8 mouse cellular contexts compared by ENCODE assay signal in genomic region chr5:35737231-35737901, GRCm38 (mm10). TPM values are rescaled to one million over a fixed set of nuclear protein-coding genes. Genes with fewer than 3 reads are reported as not detected.
DNase-seq lines count a peak whose midpoint lies in the region; ATAC-seq and TF ChIP-seq lines count a peak whose summit lies in the region.

No protein-coding gene starts in this region.

- H3K9ac ChIP-seq in limb, embryonic 14.5 days (ENCODE audit: low read depth, low read length, severe bottlenecking) = no peak overlapping the region
- H3K9ac ChIP-seq in intestine, embryonic 16.5 days (ENCODE audit: low read depth, low read length) = peak overlapping the region; percentile 25; the same call in 1 of the 2 replicates

- 71% methylated on average over 20 of the region's 20 CpGs for WGBS in limb, embryonic 14.5 days
- 88% methylated on average over 20 of the region's 20 CpGs for WGBS in limb, embryonic 10.5 days
- WGBS in intestine, embryonic 16.5 days = 45% methylated on average over 20 of the region's 20 CpGs

- H3K4me1 ChIP-seq in limb, embryonic 14.5 days (ENCODE audit: control insufficient read depth, insufficient read depth, low read length) = no peaks in the 10 kb centered on the region
- peaks cover 13% of the 10 kb centered on the region for H3K4me1 ChIP-seq in limb, embryonic 10.5 days
- peaks cover 35% of the 10 kb centered on the region for H3K4me1 ChIP-seq in intestine, embryonic 16.5 days (ENCODE audit: control insufficient read depth, insufficient read depth, low read length)

- H3K27ac ChIP-seq in limb, embryonic 14.5 days (replicated peaks; ENCODE audit: low read depth, low read length) = no peak overlapping the region
- no peak overlapping the region for H3K27ac ChIP-seq in limb, embryonic 10.5 days
- peak overlapping the region; percentile 87 for H3K27ac ChIP-seq in intestine, embryonic 16.5 days (ENCODE audit: low read length)

- no peaks in the 10 kb centered on the region for H3K36me3 ChIP-seq in limb, embryonic 14.5 days (ENCODE audit: control insufficient read depth, insufficient read depth, low read length)
- H3K36me3 ChIP-seq in limb, embryonic 10.5 days = no peaks in the 10 kb centered on the region
- no peaks in the 10 kb centered on the region for H3K36me3 ChIP-seq in intestine, embryonic 16.5 days (ENCODE audit: control insufficient read depth, insufficient read depth, low read length)

- ATAC-seq in limb, embryonic 14.5 days (ENCODE audit: low FRiP score, low read depth) = 0 out of 2 replicates have a peak, but pooled peaks have one; percentile 19
- ATAC-seq in intestine, embryonic 16.5 days = peak; percentile 78
- ATAC-seq in frontal cortex, adult (ENCODE audit: low TSS enrichment) = no peak

- H3K9me3 ChIP-seq in limb, embryonic 14.5 days (ENCODE audit: control insufficient read depth, low read length) = no peaks in the 10 kb centered on the region
- H3K9me3 ChIP-seq in limb, embryonic 10.5 days (replicated peaks) = no peaks in the 10 kb centered on the region
- H3K9me3 ChIP-seq in intestine, embryonic 16.5 days (ENCODE audit: control insufficient read depth, low read length) = no peaks in the 10 kb centered on the region

- no peak overlapping the region for H3K4me3 ChIP-seq in limb, embryonic 14.5 days (replicated peaks; ENCODE audit: low read length)
- H3K4me3 ChIP-seq in limb, embryonic 10.5 days = no peak overlapping the region
- peak overlapping the region; percentile 40 for H3K4me3 ChIP-seq in intestine, embryonic 16.5 days (ENCODE audit: low read length)

- no peak for DNase-seq in limb, embryonic 14.5 days (ENCODE audit: low spot score)
- DNase-seq in limb, embryonic 10.5 days (ENCODE audit: low spot score) = no peak
- peak; percentile 96 for DNase-seq in heart, adult 11 months
- peak; percentile 73 for DNase-seq in lung, postnatal 14 days
- DNase-seq in embryo, embryonic 11 days = no peak
- DNase-seq in c-Kit-positive CD71-positive TER-119-positive erythroid progenitor cells, embryonic 14.5 days (ENCODE audit: low spot score) = no peak

- H3K4me2 ChIP-seq in limb, embryonic 14.5 days (replicated peaks; ENCODE audit: low read depth, low read length, severe bottlenecking) = no peak overlapping the region
- peak overlapping the region; percentile 42 for H3K4me2 ChIP-seq in intestine, embryonic 16.5 days (ENCODE audit: low read depth, low read length)

- no peak for TF ChIP-seq POLR2A in limb, embryonic 14.5 days (IDR thresholded peaks at IDR 0.05; ENCODE audit: borderline replicate concordance, extremely low read depth, insufficient read depth, insufficient read length)

- peaks cover 10% of the 10 kb centered on the region; the same call in 1 of the 2 replicates for H3K27me3 ChIP-seq in limb, embryonic 14.5 days (ENCODE audit: control insufficient read depth, insufficient read depth, low read length)
- peaks cover 38% of the 10 kb centered on the region for H3K27me3 ChIP-seq in limb, embryonic 10.5 days (ENCODE audit: low read depth, poor library complexity, severe bottlenecking)
- H3K27me3 ChIP-seq in intestine, embryonic 16.5 days (replicated peaks; ENCODE audit: control insufficient read depth, insufficient read depth, low read length) = no peaks in the 10 kb centered on the region

RNA-seq across cellular contexts. Expression of gene Sh3tc1, which starts 2.4 kb away (rescaled TPM):
- 2.9 and 3.5 TPM in 2 replicates for polyA plus RNA-seq in limb, embryonic 14.5 days (2012; rRNA removed)
- polyA plus RNA-seq in limb, embryonic 14.5 days (2014; fragmentation: Nextera tagmentation; extraction: Ambion mirVana) = 4.6 and 5.2 TPM in 2 replicates
- polyA plus RNA-seq in limb, embryonic 10.5 days (2016; fragmentation: Nextera tagmentation; extraction: Ambion mirVana) = 4.9 and 6.6 TPM in 2 replicates
- polyA plus RNA-seq in intestine, embryonic 16.5 days (2015; fragmentation: Nextera tagmentation; extraction: Ambion mirVana) = 18.4 and 20.5 TPM in 2 replicates

RNA-seq across cellular contexts. Expression of gene Ablim2, which starts 20.3 kb away (rescaled TPM):
- 3.8 and 4.7 TPM in 2 replicates for polyA plus RNA-seq in limb, embryonic 14.5 days (2012; rRNA removed)
- polyA plus RNA-seq in limb, embryonic 14.5 days (2014; fragmentation: Nextera tagmentation; extraction: Ambion mirVana) = 1.8 and 1.9 TPM in 2 replicates
- 0.74 and 0.92 TPM in 2 replicates for polyA plus RNA-seq in limb, embryonic 10.5 days (2016; fragmentation: Nextera tagmentation; extraction: Ambion mirVana)
- 5.4 and 5.7 TPM in 2 replicates for polyA plus RNA-seq in intestine, embryonic 16.5 days (2015; fragmentation: Nextera tagmentation; extraction: Ambion mirVana)

RNA-seq across cellular contexts. Expression of gene Htra3, which starts 57.8 kb away (rescaled TPM):
- 48.8 and 73.1 TPM in 2 replicates for polyA plus RNA-seq in limb, embryonic 14.5 days (2012; rRNA removed)
- polyA plus RNA-seq in limb, embryonic 14.5 days (2014; fragmentation: Nextera tagmentation; extraction: Ambion mirVana) = 49.2 and 59.2 TPM in 2 replicates
- polyA plus RNA-seq in limb, embryonic 10.5 days (2016; fragmentation: Nextera tagmentation; extraction: Ambion mirVana) = 0.51 and 0.62 TPM in 2 replicates
- 53.5 and 58.1 TPM in 2 replicates for polyA plus RNA-seq in intestine, embryonic 16.5 days (2015; fragmentation: Nextera tagmentation; extraction: Ambion mirVana)

Comparison
In these comparisons a context has a peak if more than half of its experiments do, and no peak if none do; other contexts are left out.
1. RNA of gene Htra3, which starts 57.8 kb away (polyA plus RNA-seq): 48.8 to 73.1 TPM in limb, embryonic 14.5 days and 53.5 to 58.1 TPM in intestine, embryonic 16.5 days; 0.51 to 0.62 TPM in limb, embryonic 10.5 days; every median in the first group is over 10 times any median in the second.
2. DNase-seq: peak in heart, adult 11 months (single experiment) and lung, postnatal 14 days (single experiment); none in limb, embryonic 14.5 days (single experiment), limb, embryonic 10.5 days (single experiment), embryo, embryonic 11 days (single experiment) and c-Kit-positive CD71-positive TER-119-positive erythroid progenitor cells, embryonic 14.5 days (single experiment).